Mouse (Mus musculus) kidney, postnatal 0 days (tissue): ENCODE data around the gene Sugt1. TPM values are rescaled to one million over a fixed set of nuclear protein-coding genes. Genes with fewer than 3 reads are reported as not detected.

Experiments used
- ATAC-seq: fragments of 200-750 bp; cut with Nextera tagmentation; replicated peaks from 2 replicates; pipeline ENCODE4 v1.8.0; 2017; ENCODE audit warnings: low read depth, moderate number of reproducible peaks, moderate TSS enrichment, moderate library complexity; ENCODE audit not compliant: low FRiP score
- DNase-seq: peaks from one replicate; pipeline ENCODE4 v3.0.0-alpha.2; 2016; ENCODE audit warnings: low spot score
- H3K27ac ChIP-seq: fragments of 300-500 bp; sonication (generic); 2 replicates; pipeline ENCODE4 v1.5.1; 2014; ENCODE audit warnings: mild to moderate bottlenecking
- H3K27me3 ChIP-seq: fragments of 300-500 bp; sonication (generic); 2 replicates; pipeline ENCODE4 v1.6.1; 2014; ENCODE audit warnings: low read length, mixed read lengths; ENCODE audit not compliant: insufficient read depth
- H3K36me3 ChIP-seq: fragments of 300-500 bp; sonication (generic); 2 replicates; pipeline ENCODE4 v1.6.1; 2014; ENCODE audit warnings: low read length, mixed read lengths; ENCODE audit not compliant: insufficient read depth
- H3K4me1 ChIP-seq: fragments of 300-500 bp; sonication (generic); replicated peaks from 2 replicates; pipeline ENCODE4 v1.6.1; 2014; ENCODE audit warnings: antibody characterized with exemption, low read length, mixed read lengths; ENCODE audit not compliant: insufficient read depth
- H3K4me2 ChIP-seq: fragments of 300-500 bp; sonication (generic); 2 replicates; pipeline ENCODE4 v1.6.1; 2014; ENCODE audit warnings: mild to moderate bottlenecking, low read length, moderate library complexity, mixed read lengths
- H3K4me3 ChIP-seq: fragments of 300-500 bp; sonication (generic); replicated peaks from 2 replicates; pipeline ENCODE4 v1.5.1; 2014; ENCODE audit warnings: low read depth, low read length
- H3K9ac ChIP-seq: fragments of 300-500 bp; sonication (generic); 2 replicates; pipeline ENCODE4 v1.6.1; 2014; ENCODE audit warnings: low read depth, low read length
- H3K9me3 ChIP-seq: fragments of 300-500 bp; sonication (generic); replicated peaks from 2 replicates; pipeline ENCODE4 v1.6.1; 2016; ENCODE audit warnings: low read length, inconsistent platforms, mixed read lengths
- CTCF ChIP-seq: IDR thresholded peaks from 2 replicates; pipeline ENCODE4 v1.5.1; 2016; ENCODE audit warnings: antibody characterized with exemption, low read depth, mild to moderate bottlenecking, moderate library complexity
- WGBS: fragments of 180-500 bp; shearing (Covaris S2); extraction: QIAGEN DNeasy Blood & Tissue Kit; methylation state at CpG from one replicate; pipeline ENCODE4 v1.1.7; 2014; 5-methylcytosine and 5-hydroxymethylcytosine counted together
- polyA plus RNA-seq: library from polyadenylated mRNA; unstranded; fragments of >200 nt; fragmentation: Nextera tagmentation; extraction: Ambion mirVana; gene quantifications from 2 replicates; pipeline ENCODE4 v1.2.1, GENCODE M21; 2015

Gene Sugt1
- polyA plus RNA-seq, 1 experiment from 2014 or later: 119 TPM

DNA sequence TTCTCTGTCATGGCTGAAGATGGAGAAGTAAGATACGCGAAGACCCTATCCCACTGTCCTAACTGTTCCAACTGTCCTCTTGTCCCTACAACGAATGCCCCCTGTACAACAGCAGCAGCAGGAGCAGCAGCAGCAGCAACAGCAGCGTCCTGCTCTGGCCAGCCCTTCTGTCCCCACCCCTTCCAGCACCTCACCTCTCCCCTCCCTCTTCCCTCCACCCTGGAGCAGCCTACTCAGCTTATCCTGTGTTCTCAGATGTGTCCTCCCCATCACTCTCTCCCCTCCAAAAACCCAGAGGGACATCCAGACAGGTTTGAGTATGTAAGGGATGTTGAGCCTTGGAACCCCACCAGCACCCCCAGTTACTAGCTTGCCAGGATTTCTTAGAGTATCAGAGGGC, 74.5 kb downstream of the Sugt1 start, which contains the start of gene Cnmd:
TSS of gene Cnmd (minus strand) at position 170 of the 400 bp plus-strand sequence.
- Histone ChIP-seq H3K27ac (no peak within 1 kb of the TSS), H3K9ac (0 out of 2 replicates have a peak within 1 kb of the TSS, but pooled peaks have one; percentile 32), H3K9me3 (no peaks in the 10 kb centered on the region), H3K36me3 (no peaks in the 10 kb centered on the region), H3K4me2 (peak within 1 kb of the TSS; percentile 60), H3K4me3 (0 out of 2 replicates have a peak within 1 kb of the TSS, but pooled peaks have one; percentile 4), H3K4me1 (no peaks in the 10 kb centered on the region), H3K27me3 (no peaks in the 10 kb centered on the region)
- no peak for ATAC-seq
- DNase-seq: no peak
- WGBS: 71% methylated on average over 4 of the region's 4 CpGs
- TF ChIP-seq CTCF: no peak

DNA sequence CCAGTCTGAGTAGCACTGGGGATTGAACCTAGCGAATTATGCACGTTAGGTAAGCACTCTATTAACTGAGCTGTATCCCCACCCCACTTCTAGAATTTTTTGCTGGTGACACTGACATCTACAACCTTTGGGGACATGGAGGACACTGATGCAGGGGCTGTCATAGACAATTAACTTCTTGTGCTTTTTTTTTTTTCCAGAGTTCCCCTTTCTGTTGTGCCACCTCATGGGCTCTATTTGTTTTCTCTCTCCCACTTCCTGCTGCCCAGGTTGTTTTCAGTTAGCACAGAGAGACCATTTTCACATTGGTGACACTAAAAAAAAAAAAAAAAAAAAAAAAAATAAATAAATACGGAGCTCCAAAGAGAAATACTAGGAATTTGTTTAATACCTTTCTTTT, 83.5 kb downstream of the Sugt1 start:
- Histone ChIP-seq H3K27me3 (no peaks in the 10 kb centered on the region), H3K4me3 (no peak overlapping the region), H3K9ac (no peak overlapping the region), H3K4me2 (no peak overlapping the region), H3K27ac (no peak overlapping the region), H3K4me1 (no peaks in the 10 kb centered on the region), H3K36me3 (no peaks in the 10 kb centered on the region), H3K9me3 (no peaks in the 10 kb centered on the region)
- ATAC-seq (no peak), DNase-seq (no peak)
- TF ChIP-seq CTCF: no peak
- WGBS: 88% methylated on average over 3 of the region's 3 CpGs

DNA sequence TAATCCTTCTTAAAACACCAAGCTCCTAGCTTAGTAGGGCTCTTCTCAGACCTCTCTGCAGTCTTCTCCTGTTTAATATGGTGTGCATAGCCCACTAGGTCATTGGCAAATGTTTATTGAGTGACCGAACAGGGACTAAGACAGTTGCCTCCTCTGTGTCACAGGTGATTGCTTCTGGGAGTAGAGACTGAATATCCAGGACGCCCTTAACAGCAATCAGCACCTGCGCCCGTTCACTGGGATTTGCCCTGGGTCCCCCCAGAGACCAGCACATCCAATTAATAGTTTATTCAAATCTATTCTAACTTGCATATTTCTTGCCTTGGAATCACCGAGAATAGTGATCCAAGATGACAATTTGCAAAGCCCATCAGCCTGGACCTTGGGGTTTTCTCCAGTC, 85.1 kb downstream of the Sugt1 start:
- no peak overlapping the region for H3K4me2 ChIP-seq
- 67% methylated on average over 5 of the region's 5 CpGs for WGBS
- H3K27ac ChIP-seq: no peak overlapping the region
- no peak overlapping the region for H3K9ac ChIP-seq
- no peak overlapping the region for H3K4me3 ChIP-seq
- no peaks in the 10 kb centered on the region for H3K4me1 ChIP-seq
- no peaks in the 10 kb centered on the region for H3K36me3 ChIP-seq
- no peak for DNase-seq
- H3K9me3 ChIP-seq: no peaks in the 10 kb centered on the region
- ATAC-seq: no peak
- H3K27me3 ChIP-seq: no peaks in the 10 kb centered on the region
- no peak for TF ChIP-seq CTCF

DNA sequence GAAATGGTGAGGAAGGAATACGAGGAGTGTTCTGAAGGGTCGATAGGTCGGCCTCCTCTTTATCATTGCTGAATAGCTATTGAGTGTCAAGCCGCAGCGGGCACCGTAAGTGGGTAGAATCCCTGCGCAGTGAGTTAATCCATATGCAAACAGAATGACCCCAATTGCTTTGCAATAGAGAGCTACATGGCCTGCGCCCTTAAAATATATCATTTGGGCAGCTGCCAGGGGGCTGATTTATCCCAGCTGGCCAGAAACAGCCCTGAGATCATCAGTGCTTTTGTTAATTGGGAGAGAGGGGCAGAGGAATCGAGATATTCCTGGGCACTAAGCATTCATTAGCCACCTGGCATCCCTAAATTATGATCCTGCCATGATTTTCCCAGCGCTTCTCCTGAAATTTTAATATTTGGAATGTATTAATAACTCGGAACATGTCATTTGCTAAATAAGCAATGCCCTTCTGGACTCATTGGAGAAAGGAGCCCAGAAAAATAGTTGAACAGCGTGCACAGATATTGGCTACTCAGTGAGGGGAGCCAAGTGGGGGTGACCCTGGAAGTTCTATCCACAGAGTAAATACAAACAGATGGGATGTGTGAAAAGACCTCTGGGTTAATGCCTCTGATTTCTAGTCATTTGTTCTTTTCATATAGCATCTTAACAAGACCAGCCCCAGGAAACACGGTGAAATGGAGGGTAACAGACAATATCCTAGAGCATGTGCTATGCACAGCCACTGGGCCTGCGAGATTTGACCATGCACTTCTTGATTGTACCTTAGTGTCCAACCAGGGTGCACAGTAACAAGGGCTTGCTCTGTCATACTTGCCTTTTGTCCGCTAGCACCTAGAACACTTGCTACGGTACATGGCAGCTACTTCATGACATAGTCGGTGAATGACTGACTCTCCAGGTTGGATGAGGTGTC, 85.9 kb downstream of the Sugt1 start:
- H3K27me3 ChIP-seq: no peaks in the 10 kb centered on the region
- no peak for TF ChIP-seq CTCF
- H3K27ac ChIP-seq: no peak overlapping the region
- H3K4me1 ChIP-seq: no peaks in the 10 kb centered on the region
- WGBS: 49% methylated on average over 17 of the region's 17 CpGs
- no peak overlapping the region for H3K4me2 ChIP-seq
- ATAC-seq: no peak
- no peak for DNase-seq
- no peak overlapping the region for H3K9ac ChIP-seq
- H3K4me3 ChIP-seq: no peak overlapping the region
- H3K9me3 ChIP-seq: no peaks in the 10 kb centered on the region
- H3K36me3 ChIP-seq: no peaks in the 10 kb centered on the region

DNA sequence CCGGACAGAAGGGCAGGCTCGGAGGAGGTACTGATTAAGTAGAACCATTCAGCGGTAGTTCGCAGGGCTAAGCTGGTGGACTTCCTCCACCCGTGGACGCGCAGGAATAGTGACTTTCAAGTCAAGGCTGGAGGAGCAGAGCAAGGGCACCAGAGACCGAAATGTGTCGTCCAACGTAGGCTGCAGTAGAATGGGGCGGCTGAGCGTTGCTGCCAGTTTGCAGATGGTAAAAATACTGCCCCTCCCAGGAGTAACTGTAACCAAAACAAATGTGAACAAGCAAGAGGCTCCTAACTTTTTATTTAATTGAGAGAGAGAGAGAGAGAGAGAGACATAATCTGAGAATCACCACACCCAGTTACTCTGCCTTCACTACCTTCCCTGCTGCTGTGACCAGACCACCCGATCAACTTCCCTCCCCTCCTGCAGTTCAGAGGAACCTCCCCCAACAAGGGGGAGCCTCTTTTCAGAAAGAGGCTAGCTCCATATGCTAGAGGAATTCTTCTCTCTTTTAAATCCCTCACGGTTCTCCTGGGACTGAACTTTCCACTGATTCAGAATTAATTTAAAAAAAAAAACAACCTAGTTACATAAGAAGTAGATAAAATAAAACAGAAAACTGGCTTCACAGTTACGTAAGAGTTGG, 89.7 kb downstream of the Sugt1 start:
- H3K4me2 ChIP-seq: peak overlapping the region; percentile 15; the same call in 1 of the 2 replicates
- no peaks in the 10 kb centered on the region for H3K9me3 ChIP-seq
- no peaks in the 10 kb centered on the region for H3K27me3 ChIP-seq
- no peak overlapping the region for H3K9ac ChIP-seq
- TF ChIP-seq CTCF: no peak
- no peaks in the 10 kb centered on the region for H3K36me3 ChIP-seq
- 38% methylated on average over 15 of the region's 15 CpGs for WGBS
- H3K27ac ChIP-seq: no peak overlapping the region
- no peak for ATAC-seq
- H3K4me3 ChIP-seq: no peak overlapping the region
- no peak for DNase-seq
- H3K4me1 ChIP-seq: no peaks in the 10 kb centered on the region

DNA sequence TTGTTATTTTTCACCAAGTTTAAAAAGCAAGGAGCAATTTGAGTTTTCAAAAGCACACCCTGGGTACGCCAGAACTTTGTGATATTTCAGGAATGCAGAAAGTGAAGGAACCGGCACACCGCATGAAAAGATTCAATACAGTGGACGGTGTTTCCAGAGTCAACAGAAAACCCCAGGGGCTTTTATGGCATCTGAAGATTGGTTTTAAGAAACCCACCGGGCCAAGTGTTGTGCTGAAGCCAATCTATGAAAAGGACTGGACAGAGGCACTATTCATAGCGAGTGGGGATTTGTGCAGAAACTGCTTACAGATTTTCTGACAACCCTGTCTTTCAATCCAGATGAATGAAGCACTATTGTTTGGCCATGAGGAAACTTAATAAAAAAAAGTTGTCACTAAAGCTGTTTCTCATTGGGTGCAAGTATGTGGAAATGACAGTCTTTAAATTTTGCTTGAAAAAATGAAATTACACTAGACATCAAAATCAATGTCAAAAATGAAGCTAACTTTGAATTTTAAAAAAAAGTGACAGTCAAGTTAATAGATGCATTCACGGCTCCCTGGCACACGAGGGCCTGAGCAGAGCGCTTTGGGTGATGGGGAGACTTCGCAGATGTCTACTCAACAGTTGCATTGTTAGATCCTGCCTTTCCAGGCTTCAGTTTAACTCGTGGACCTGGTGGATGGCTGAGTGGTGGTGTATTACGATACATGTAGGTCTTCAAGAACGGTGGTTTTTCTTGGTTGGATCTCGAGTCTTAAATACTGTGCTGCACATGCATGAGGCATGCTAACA, 90.6 kb downstream of the Sugt1 start:
- WGBS: 72% methylated on average over 14 of the region's 14 CpGs

More for the DNA sequence above, 90.6 kb downstream of the Sugt1 start:
- no peak for DNase-seq
- no peaks in the 10 kb centered on the region for H3K4me1 ChIP-seq
- no peaks in the 10 kb centered on the region for H3K9me3 ChIP-seq
- no peak for ATAC-seq
- H3K4me3 ChIP-seq: no peak overlapping the region
- no peak overlapping the region for H3K27ac ChIP-seq
- TF ChIP-seq CTCF: no peak
- H3K27me3 ChIP-seq: no peaks in the 10 kb centered on the region
- H3K36me3 ChIP-seq: no peaks in the 10 kb centered on the region
- H3K4me2 ChIP-seq: no peak overlapping the region
- no peak overlapping the region for H3K9ac ChIP-seq
